Mouse (Mus musculus) adrenal gland, postnatal 14 days (tissue): ENCODE measurements around the gene Kirrel2. TPM values are rescaled to one million over a fixed set of nuclear protein-coding genes. Genes with fewer than 3 reads are reported as not detected.
"Not testable (repeated sequence)": the region's sequence is repeated elsewhere in the genome, so short reads cannot be mapped to it uniquely, and the experiment has no call there.

Experiments
- DNase-seq: peaks from one replicate; pipeline ENCODE4 v3.0.0; 2021; ENCODE audit warnings: mixed read lengths
- long read RNA-seq, 2 experiments: library from polyadenylated mRNA; stranded (forward); transcript quantifications; one replicate each; pipeline ENCODE4 v2.0.0; 2021
- total RNA-seq: library from RNA; stranded (reverse); gene quantifications from 2 replicates; pipeline ENCODE4 v1.2.3, GENCODE M21; 2021

The Kirrel2 gene
- not detected in 2 replicates for total RNA-seq
- long read RNA-seq, experiment 1: 0 reads
- long read RNA-seq, experiment 2: 0 reads

- DNase-seq: peak; percentile 41
Observed at GRCm38 (mm10) chr7:30457629-30458330, at the start of gene Kirrel2, which contains the start of gene Nphs1. Gene Kirrel2 (minus strand): TSS chr7:30457690. Gene Nphs1 (plus strand): TSS chr7:30458315.

- DNase-seq: not testable (repeated sequence)
Observed at GRCm38 (mm10) chr7:30501159-30501558, 43.7 kb upstream of the Kirrel2 start.

GRCm38 (mm10) chr7:30495506-30496042 lies 38.1 kb upstream of the Kirrel2 start:
- peak; percentile 18 for DNase-seq

GRCm38 (mm10) chr7:30493401-30493931 lies 36.0 kb upstream of the Kirrel2 start, which contains the start of gene Prodh2:
Gene Prodh2 (plus strand): TSS chr7:30493622.
- no peak for DNase-seq

- peak; percentile 84 for DNase-seq
Observed at GRCm38 (mm10) chr7:30492765-30493164, 35.3 kb upstream of the Kirrel2 start.

GRCm38 (mm10) chr7:30490957-30491307 lies 33.4 kb upstream of the Kirrel2 start:
- no peak for DNase-seq

GRCm38 (mm10) chr7:30490251-30490956 lies 32.9 kb upstream of the Kirrel2 start:
- peak; percentile 62 for DNase-seq

- peak; percentile 61 for DNase-seq
Observed at GRCm38 (mm10) chr7:30484250-30484649, 26.8 kb upstream of the Kirrel2 start.

- no peak for DNase-seq
Observed at GRCm38 (mm10) chr7:30477415-30478381, 20.2 kb upstream of the Kirrel2 start.

- not testable (repeated sequence) for DNase-seq
Observed at GRCm38 (mm10) chr7:30476136-30476535, 18.6 kb upstream of the Kirrel2 start.

GRCm38 (mm10) chr7:30474999-30475398 lies 17.5 kb upstream of the Kirrel2 start:
- DNase-seq: no peak

GRCm38 (mm10) chr7:30472411-30472810 lies 14.9 kb upstream of the Kirrel2 start:
- DNase-seq: peak; percentile 71

- DNase-seq: no peak
Observed at GRCm38 (mm10) chr7:30464816-30465300, 7.4 kb upstream of the Kirrel2 start.

GRCm38 (mm10) chr7:30463996-30464395 lies 6.5 kb upstream of the Kirrel2 start:
- DNase-seq: no peak

GRCm38 (mm10) chr7:30463568-30463967 lies 6.1 kb upstream of the Kirrel2 start:
- DNase-seq: no peak

GRCm38 (mm10) chr7:30459484-30459883 lies 2.0 kb upstream of the Kirrel2 start:
- no peak for DNase-seq

- no peak for DNase-seq
Observed at GRCm38 (mm10) chr7:30456911-30457628, 420 bp downstream of the Kirrel2 start.

- DNase-seq: no peak
Observed at GRCm38 (mm10) chr7:30456487-30456886, 1.0 kb downstream of the Kirrel2 start.

GRCm38 (mm10) chr7:30454259-30454658 lies 3.2 kb downstream of the Kirrel2 start:
- DNase-seq: no peak

- peak; percentile 36 for DNase-seq
Observed at GRCm38 (mm10) chr7:30453766-30454165, 3.7 kb downstream of the Kirrel2 start.

- no peak for DNase-seq
Observed at GRCm38 (mm10) chr7:30453327-30453726, 4.2 kb downstream of the Kirrel2 start.
